Mouse (Mus musculus) bone marrow, adult 2 months (tissue): ENCODE data around the gene Camk2b.

Experiments
- CTCF ChIP-seq: fragments of 200-500 bp; IDR thresholded peaks from 2 replicates; pipeline ENCODE4 v1.5.1; 2011; ENCODE audit warnings: low read length, control low read depth; ENCODE audit not compliant: control insufficient read depth, insufficient read depth
- POLR2A ChIP-seq: fragments of 200-500 bp; IDR thresholded peaks from 2 replicates; pipeline ENCODE4 v1.6.1; 2011; ENCODE audit warnings: low read depth, mild to moderate bottlenecking, control low read depth, low read length, borderline replicate concordance; ENCODE audit not compliant: control insufficient read depth

DNA sequence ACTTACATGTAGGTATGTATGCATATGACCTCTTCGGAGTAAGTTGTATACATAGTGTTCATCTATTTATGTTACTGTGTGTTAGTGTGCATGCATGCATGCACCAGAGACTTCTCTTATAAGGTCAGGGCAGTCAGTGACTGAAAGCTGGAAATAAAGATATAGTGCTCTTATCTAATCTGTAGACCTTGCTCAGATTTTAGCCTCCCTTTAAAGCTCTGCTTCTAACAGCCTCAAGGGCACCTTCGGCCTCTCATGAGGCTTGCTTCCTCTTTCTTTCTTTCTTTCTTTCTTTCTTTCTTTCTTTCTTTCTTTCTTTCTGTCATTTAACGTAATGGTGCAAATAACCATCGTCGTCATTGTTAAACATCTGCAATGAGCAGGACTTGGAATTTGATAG lies 111.7 kb downstream of the Camk2b start:
- TF ChIP-seq CTCF (no peak), POLR2A (no peak)
